In genomic region chr15:78531901-78532469, GRCm38 (mm10) we compare ENCODE assay signal across 8 mouse cellular contexts. TPM values are rescaled to one million over a fixed set of nuclear protein-coding genes. Genes with fewer than 3 reads are reported as not detected.
DNase-seq lines count a peak whose midpoint lies in the region; ATAC-seq and TF ChIP-seq lines count a peak whose summit lies in the region.

No protein-coding gene starts in this region.

- no peaks in the 10 kb centered on the region for H3K27me3 ChIP-seq in embryonic facial prominence, embryonic 15.5 days
- no peaks in the 10 kb centered on the region for H3K27me3 ChIP-seq in limb, embryonic 14.5 days (ENCODE audit: control insufficient read depth, insufficient read depth, low read length)
- H3K27me3 ChIP-seq in midbrain, postnatal 0 days (ENCODE audit: insufficient read depth, low read length) = no peaks in the 10 kb centered on the region

- under 1% methylated on average over 25 of the region's 25 CpGs for WGBS in bone marrow, adult 2 months
- under 1% methylated on average over 25 of the region's 25 CpGs for WGBS in embryonic facial prominence, embryonic 15.5 days
- WGBS in limb, embryonic 14.5 days = under 1% methylated on average over 25 of the region's 25 CpGs
- WGBS in midbrain, postnatal 0 days = under 1% methylated on average over 25 of the region's 25 CpGs

- no peaks in the 10 kb centered on the region for H3K36me3 ChIP-seq in embryonic facial prominence, embryonic 15.5 days
- H3K36me3 ChIP-seq in limb, embryonic 14.5 days (ENCODE audit: control insufficient read depth, insufficient read depth, low read length) = no peaks in the 10 kb centered on the region
- H3K36me3 ChIP-seq in midbrain, postnatal 0 days (ENCODE audit: insufficient read depth, low read length) = no peaks in the 10 kb centered on the region

- H3K9ac ChIP-seq in embryonic facial prominence, embryonic 15.5 days = peak overlapping the region; percentile 10; the same call in 1 of the 2 replicates
- peak overlapping the region; percentile 50 for H3K9ac ChIP-seq in limb, embryonic 14.5 days (ENCODE audit: low read depth, low read length, severe bottlenecking)
- peak overlapping the region; percentile 48 for H3K9ac ChIP-seq in midbrain, postnatal 0 days (replicated peaks; ENCODE audit: low read length, poor library complexity, severe bottlenecking)

- TF ChIP-seq CTCF in bone marrow, adult 2 months (IDR thresholded peaks at IDR 0.05; ENCODE audit: control insufficient read depth, insufficient read depth, low read length) = peak; percentile 96
- TF ChIP-seq CTCF in midbrain, postnatal 0 days (IDR thresholded peaks at IDR 0.05) = peak; percentile 94

- peak overlapping the region; percentile 48 for H3K4me2 ChIP-seq in embryonic facial prominence, embryonic 15.5 days (replicated peaks)
- peak overlapping the region; percentile 51 for H3K4me2 ChIP-seq in limb, embryonic 14.5 days (replicated peaks; ENCODE audit: low read depth, low read length, severe bottlenecking)
- H3K4me2 ChIP-seq in midbrain, postnatal 0 days (ENCODE audit: low read depth, low read length, poor library complexity, severe bottlenecking) = peak overlapping the region; percentile 52

- ATAC-seq in embryonic facial prominence, embryonic 15.5 days (ENCODE audit: insufficient number of reproducible peaks, low FRiP score, low TSS enrichment, low read depth) = peak; percentile 88
- ATAC-seq in limb, embryonic 14.5 days (ENCODE audit: low FRiP score, low read depth) = peak; percentile 88
- peak; percentile 88 for ATAC-seq in midbrain, postnatal 0 days (ENCODE audit: low FRiP score)

- no peak for TF ChIP-seq POLR2A in bone marrow, adult 2 months (IDR thresholded peaks at IDR 0.05; ENCODE audit: borderline replicate concordance, control insufficient read depth, low read depth, low read length)
- TF ChIP-seq POLR2A in limb, embryonic 14.5 days (IDR thresholded peaks at IDR 0.05; ENCODE audit: borderline replicate concordance, extremely low read depth, insufficient read depth, insufficient read length) = no peak

- peak; percentile 97 for DNase-seq in 416B (ENCODE audit: low read depth)
- DNase-seq in heart, adult 8-10 months (ENCODE audit: low spot score) = peak; percentile 99
- peak; percentile 100 for DNase-seq in kidney, adult 9 months
- DNase-seq in limb, embryonic 14.5 days (ENCODE audit: low spot score) = peak; percentile 100
- DNase-seq in midbrain, postnatal 0 days (ENCODE audit: low spot score) = peak; percentile 99
- DNase-seq in spleen, postnatal 14 days (ENCODE audit: low spot score in 2 of 2) = peak; percentile 82 to 90

- H3K4me1 ChIP-seq in bone marrow, adult 2 months (ENCODE audit: control insufficient read depth, insufficient read depth, low read length) = peaks cover 1% of the 10 kb centered on the region; the same call in 1 of the 2 replicates
- peaks cover 45% of the 10 kb centered on the region for H3K4me1 ChIP-seq in embryonic facial prominence, embryonic 15.5 days
- peaks cover 25% of the 10 kb centered on the region for H3K4me1 ChIP-seq in limb, embryonic 14.5 days (ENCODE audit: control insufficient read depth, insufficient read depth, low read length)
- H3K4me1 ChIP-seq in midbrain, postnatal 0 days (ENCODE audit: insufficient read depth, low read length) = peaks cover 15% of the 10 kb centered on the region; the same call in 1 of the 2 replicates

- H3K4me3 ChIP-seq in bone marrow, adult 2 months (replicated peaks; ENCODE audit: control insufficient read depth, low read depth, low read length) = peak overlapping the region; percentile 49
- peak overlapping the region; percentile 31 for H3K4me3 ChIP-seq in embryonic facial prominence, embryonic 15.5 days (replicated peaks)
- H3K4me3 ChIP-seq in limb, embryonic 14.5 days (replicated peaks; ENCODE audit: low read length) = peak overlapping the region; percentile 33
- H3K4me3 ChIP-seq in midbrain, postnatal 0 days (ENCODE audit: low read depth, low read length) = no peak overlapping the region

- no peaks in the 10 kb centered on the region for H3K9me3 ChIP-seq in embryonic facial prominence, embryonic 15.5 days (replicated peaks)
- H3K9me3 ChIP-seq in limb, embryonic 14.5 days (ENCODE audit: control insufficient read depth, low read length) = no peaks in the 10 kb centered on the region
- H3K9me3 ChIP-seq in midbrain, postnatal 0 days (ENCODE audit: low read length) = no peaks in the 10 kb centered on the region

- H3K27ac ChIP-seq in bone marrow, adult 2 months (ENCODE audit: control insufficient read depth, insufficient read depth, low read depth, low read length, poor library complexity) = no peak overlapping the region
- peak overlapping the region; percentile 85 for H3K27ac ChIP-seq in embryonic facial prominence, embryonic 15.5 days (replicated peaks)
- peak overlapping the region; percentile 46 for H3K27ac ChIP-seq in limb, embryonic 14.5 days (replicated peaks; ENCODE audit: low read depth, low read length)
- peak overlapping the region; percentile 70 for H3K27ac ChIP-seq in midbrain, postnatal 0 days (ENCODE audit: low read depth, low read length)

RNA-seq across cellular contexts. Expression of gene C1qtnf6, which starts 0.8 kb away (rescaled TPM):
- 2.4 and 2.7 TPM in 2 replicates for polyA plus RNA-seq in bone marrow, adult 2 months (2011; ENCODE audit: insufficient read depth, insufficient read length, low replicate concordance, missing spikeins)
- polyA plus RNA-seq in embryonic facial prominence, embryonic 15.5 days (2015; fragmentation: Nextera tagmentation; extraction: Ambion mirVana) = 64.2 and 65.9 TPM in 2 replicates
- total RNA-seq in heart, adult 8-10 months (2022) = 10 to 100 TPM in 1 of 4 experiments, 1 to 10 TPM in 3; 8.2 to 12.6 (median 9.5) TPM
- polyA plus RNA-seq in limb, embryonic 14.5 days (2012; rRNA removed) = 89.1 and 110 TPM in 2 replicates
- polyA plus RNA-seq in limb, embryonic 14.5 days (2014; fragmentation: Nextera tagmentation; extraction: Ambion mirVana) = 59.6 and 60.1 TPM in 2 replicates
- total RNA-seq in midbrain, postnatal 0 days (2014; rRNA removed) = 2.4 and 2.7 TPM in 2 replicates
- 8.6 and 10.4 TPM in 2 replicates for polyA plus RNA-seq in midbrain, postnatal 0 days (2015; fragmentation: Nextera tagmentation; extraction: Ambion mirVana)

RNA-seq across cellular contexts. Expression of gene Sstr3, which starts 12.5 kb away (rescaled TPM):
- polyA plus RNA-seq in bone marrow, adult 2 months (2011; ENCODE audit: insufficient read depth, insufficient read length, low replicate concordance, missing spikeins) = not detected in 2 replicates
- not detected in 2 replicates for polyA plus RNA-seq in embryonic facial prominence, embryonic 15.5 days (2015; fragmentation: Nextera tagmentation; extraction: Ambion mirVana)
- total RNA-seq in heart, adult 8-10 months (2022) = not detected
- 0.05 and 0.08 TPM in 2 replicates for polyA plus RNA-seq in limb, embryonic 14.5 days (2012; rRNA removed)
- polyA plus RNA-seq in limb, embryonic 14.5 days (2014; fragmentation: Nextera tagmentation; extraction: Ambion mirVana) = not detected in 2 replicates
- 1.1 and 2.4 TPM in 2 replicates for total RNA-seq in midbrain, postnatal 0 days (2014; rRNA removed)
- 0.49 and 0.65 TPM in 2 replicates for polyA plus RNA-seq in midbrain, postnatal 0 days (2015; fragmentation: Nextera tagmentation; extraction: Ambion mirVana)

RNA-seq across cellular contexts. Expression of gene Il2rb, which starts 36.9 kb away (rescaled TPM):
- 3.9 and 7.6 TPM in 2 replicates for polyA plus RNA-seq in bone marrow, adult 2 months (2011; ENCODE audit: insufficient read depth, insufficient read length, low replicate concordance, missing spikeins)
- polyA plus RNA-seq in embryonic facial prominence, embryonic 15.5 days (2015; fragmentation: Nextera tagmentation; extraction: Ambion mirVana) = 0.24 and 0.41 TPM in 2 replicates
- under 1 TPM; 0.13 to 0.57 (median 0.34) TPM for total RNA-seq in heart, adult 8-10 months (2022)
- polyA plus RNA-seq in limb, embryonic 14.5 days (2012; rRNA removed) = 0.39 and 0.73 TPM in 2 replicates
- 0.15 and 0.33 TPM in 2 replicates for polyA plus RNA-seq in limb, embryonic 14.5 days (2014; fragmentation: Nextera tagmentation; extraction: Ambion mirVana)
- total RNA-seq in midbrain, postnatal 0 days (2014; rRNA removed) = 0.33 and 0.38 TPM in 2 replicates
- polyA plus RNA-seq in midbrain, postnatal 0 days (2015; fragmentation: Nextera tagmentation; extraction: Ambion mirVana) = 0.19 and 0.22 TPM in 2 replicates

RNA-seq across cellular contexts. Expression of gene Rac2, which starts 40.6 kb away (rescaled TPM):
- polyA plus RNA-seq in bone marrow, adult 2 months (2011; ENCODE audit: insufficient read depth, insufficient read length, low replicate concordance, missing spikeins) = 94.5 and 156 TPM in 2 replicates
- polyA plus RNA-seq in embryonic facial prominence, embryonic 15.5 days (2015; fragmentation: Nextera tagmentation; extraction: Ambion mirVana) = 34.6 and 37.1 TPM in 2 replicates
- 1 to 10 TPM; 1.2 to 7.6 (median 2.7) TPM for total RNA-seq in heart, adult 8-10 months (2022)
- polyA plus RNA-seq in limb, embryonic 14.5 days (2012; rRNA removed) = 15.9 and 21.9 TPM in 2 replicates
- polyA plus RNA-seq in limb, embryonic 14.5 days (2014; fragmentation: Nextera tagmentation; extraction: Ambion mirVana) = 34.2 and 38.2 TPM in 2 replicates
- total RNA-seq in midbrain, postnatal 0 days (2014; rRNA removed) = 1.7 and 2.6 TPM in 2 replicates
- polyA plus RNA-seq in midbrain, postnatal 0 days (2015; fragmentation: Nextera tagmentation; extraction: Ambion mirVana) = 4.3 and 4.9 TPM in 2 replicates
